Mouse (Mus musculus): ENCODE data around the gene Pdcd10. TPM values are rescaled to one million over a fixed set of nuclear protein-coding genes. Genes with fewer than 3 reads are reported as not detected.

Gene Pdcd10
- 10 to 100 TPM; 55.0 to 70.1 (median 56.8) TPM for total RNA-seq (2022)

GRCm38 (mm10) chr3:75556695-75557291 lies at the start of gene Pdcd10:
Pdcd10 (minus strand) TSS chr3:75556856.
- DNase-seq (ENCODE audit: low spot score in 2 of 2), result peak; percentile 96 to 100

GRCm38 (mm10) chr3:75584898-75585297 lies 28.2 kb upstream of the Pdcd10 start:
- no peak for DNase-seq (ENCODE audit: low spot score in 2 of 2)

DNA sequence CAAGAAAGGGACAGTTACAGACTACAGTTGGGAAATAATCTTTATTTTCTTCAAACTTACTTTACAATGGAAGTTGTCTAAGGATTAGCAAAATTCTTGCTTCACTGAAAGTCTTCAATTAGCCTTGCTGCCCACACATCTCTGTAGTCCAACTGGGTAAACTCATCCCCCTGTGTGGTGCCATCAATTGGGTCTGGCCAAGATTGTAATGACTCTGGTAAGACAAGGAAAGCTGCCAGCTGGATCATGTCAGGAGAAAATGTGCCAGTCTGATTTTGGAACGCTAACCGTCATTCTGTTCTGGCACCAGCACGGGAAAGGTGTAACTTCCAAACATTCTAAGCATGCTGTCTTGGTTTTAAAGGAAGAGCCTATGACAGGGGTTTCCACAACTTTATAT lies 26.6 kb upstream of the Pdcd10 start:
- peak in 1 of 2 experiments; percentile 49 for DNase-seq (ENCODE audit: low spot score in 2 of 2)

- DNase-seq (ENCODE audit: low spot score in 2 of 2), result no peak
Observed at GRCm38 (mm10) chr3:75579352-75579751, 22.7 kb upstream of the Pdcd10 start.

DNA sequence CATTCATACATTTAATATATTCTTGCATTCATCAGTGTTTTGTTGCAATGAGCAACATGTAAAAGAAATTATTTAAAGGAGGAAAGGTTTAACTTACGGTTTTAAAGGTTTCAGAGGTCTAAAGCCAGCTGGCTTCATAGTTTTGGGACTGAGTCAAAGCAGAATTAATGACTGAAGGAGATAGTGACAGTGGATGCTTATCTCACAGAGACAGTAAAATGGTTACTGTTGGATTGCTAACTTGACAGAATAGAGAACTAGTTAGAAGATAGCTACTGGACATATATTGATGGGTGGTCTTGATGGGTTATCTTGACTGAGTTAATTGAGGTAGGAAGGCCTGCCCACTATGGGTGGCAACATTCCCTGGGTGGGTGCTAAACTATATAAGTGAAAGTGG lies 18.9 kb upstream of the Pdcd10 start:
- DNase-seq (ENCODE audit: low spot score in 2 of 2), result no peak

DNA sequence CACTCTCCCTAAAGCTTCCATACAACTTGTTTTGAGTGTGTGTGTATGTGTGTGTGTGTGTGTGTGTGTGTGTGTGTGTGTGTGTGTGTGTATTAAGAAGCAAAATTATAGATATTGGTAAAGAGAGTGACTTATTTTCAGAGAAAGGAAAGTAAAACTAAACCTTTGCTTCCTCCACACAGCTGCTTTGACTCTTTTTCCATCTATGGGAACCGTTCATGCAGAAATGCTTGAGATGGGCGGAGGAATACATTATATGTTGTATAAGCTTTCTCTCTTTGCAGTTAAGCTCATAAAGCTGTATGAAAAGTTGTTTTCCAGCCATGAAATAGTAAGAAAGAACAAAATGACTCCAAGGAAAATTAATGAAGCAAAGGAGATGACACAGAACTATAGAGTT lies 17.4 kb upstream of the Pdcd10 start:
- no peak for DNase-seq (ENCODE audit: low spot score in 2 of 2)

DNA sequence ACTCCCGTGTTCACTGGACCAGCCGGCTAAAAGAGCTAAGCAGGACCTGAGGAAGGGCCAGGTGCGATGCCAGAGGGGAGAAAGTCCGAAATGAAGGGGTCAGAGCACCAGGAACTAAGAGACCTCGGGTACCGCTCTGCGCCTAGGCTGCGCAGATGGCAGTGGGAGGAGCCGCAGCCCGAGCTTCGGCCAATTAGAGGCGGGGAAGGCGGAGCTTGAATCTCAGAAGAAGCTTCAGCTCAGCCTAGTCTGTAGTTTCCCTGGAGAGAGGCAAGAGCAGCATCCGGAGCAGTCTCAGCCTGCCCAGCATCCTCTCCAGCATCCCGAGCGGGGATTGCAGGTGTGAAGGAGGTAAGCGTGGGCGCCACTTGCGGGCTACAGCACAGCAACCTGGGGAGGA lies 636 bp upstream of the Pdcd10 start, which contains the start of gene Serpini1:
Gene Serpini1 (plus strand): TSS at position 256 of the 400 bp plus-strand sequence.
- DNase-seq (ENCODE audit: low spot score in 2 of 2), result peak; percentile 82 to 92

DNA sequence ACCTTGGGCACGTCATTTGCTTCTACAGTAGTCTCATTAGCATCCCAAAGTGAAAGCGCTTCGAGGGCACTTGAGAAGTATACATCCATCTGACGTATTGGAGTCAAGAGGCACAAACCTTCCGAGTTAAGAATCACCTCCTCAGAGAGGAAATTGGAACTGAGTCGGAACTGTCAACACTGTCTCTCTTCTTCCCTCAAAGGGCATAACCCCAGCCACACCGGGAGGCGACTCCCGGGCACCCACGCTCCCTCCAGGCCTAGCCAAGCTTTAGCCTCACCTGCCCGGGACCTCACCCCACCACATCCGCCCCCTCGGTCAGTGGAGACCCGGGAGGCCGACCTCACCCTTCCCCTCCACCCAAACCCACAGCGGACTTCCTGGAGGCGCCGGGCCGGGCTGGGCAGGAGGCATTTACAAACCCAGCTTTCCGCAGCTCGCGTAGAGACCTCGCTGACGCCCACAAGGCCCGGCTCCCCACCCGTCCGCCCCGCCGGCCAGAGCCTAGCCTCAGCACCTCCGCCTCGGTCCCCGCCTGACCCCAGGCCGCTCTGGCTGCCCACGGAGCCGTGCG lies 448 bp downstream of the Pdcd10 start:
- DNase-seq (ENCODE audit: low spot score in 2 of 2), result peak in 1 of 2 experiments; percentile 17

DNA sequence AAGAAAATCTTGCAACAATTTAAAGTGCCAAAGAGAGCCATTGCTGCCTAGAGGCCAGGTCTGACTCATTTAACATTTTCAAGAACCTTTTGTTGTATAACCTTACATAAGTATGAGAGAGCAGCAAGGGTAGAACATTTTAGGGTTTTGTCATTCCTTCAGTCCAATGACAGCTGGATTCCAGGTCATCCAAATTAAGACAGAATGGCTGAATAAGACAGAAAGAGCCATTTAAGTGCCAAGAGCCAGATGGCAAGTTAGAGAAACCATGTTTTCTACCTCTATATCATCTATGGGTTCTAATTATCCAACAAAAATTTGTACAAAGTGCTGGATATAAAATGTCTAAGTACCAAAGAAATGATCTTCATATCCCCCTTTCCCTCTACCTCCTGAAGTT lies 5.4 kb downstream of the Pdcd10 start:
- DNase-seq (ENCODE audit: low spot score in 2 of 2), result no peak

GRCm38 (mm10) chr3:75544287-75544686 lies 12.4 kb downstream of the Pdcd10 start:
- DNase-seq (ENCODE audit: low spot score in 2 of 2), result no peak

DNA sequence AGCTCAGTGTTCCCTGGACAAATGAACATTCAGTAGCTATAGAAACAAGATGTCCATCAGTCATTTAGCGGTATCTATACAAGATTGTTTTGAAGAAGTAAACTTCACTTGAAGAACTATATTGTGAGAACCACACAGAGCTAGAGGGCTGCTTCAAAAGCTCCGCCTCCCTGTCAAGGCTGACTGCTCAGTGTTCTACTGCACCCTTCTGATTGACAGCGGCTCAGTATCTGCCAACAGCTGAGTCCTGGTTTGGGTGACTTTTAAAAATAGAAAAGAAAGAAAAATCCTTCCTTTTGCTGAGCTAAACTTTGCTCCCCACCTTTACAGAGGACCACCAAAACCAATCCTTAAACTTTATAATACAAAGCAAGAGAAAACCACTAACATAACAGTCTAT lies 13.8 kb downstream of the Pdcd10 start:
- DNase-seq (ENCODE audit: low spot score in 2 of 2), result no peak

DNA sequence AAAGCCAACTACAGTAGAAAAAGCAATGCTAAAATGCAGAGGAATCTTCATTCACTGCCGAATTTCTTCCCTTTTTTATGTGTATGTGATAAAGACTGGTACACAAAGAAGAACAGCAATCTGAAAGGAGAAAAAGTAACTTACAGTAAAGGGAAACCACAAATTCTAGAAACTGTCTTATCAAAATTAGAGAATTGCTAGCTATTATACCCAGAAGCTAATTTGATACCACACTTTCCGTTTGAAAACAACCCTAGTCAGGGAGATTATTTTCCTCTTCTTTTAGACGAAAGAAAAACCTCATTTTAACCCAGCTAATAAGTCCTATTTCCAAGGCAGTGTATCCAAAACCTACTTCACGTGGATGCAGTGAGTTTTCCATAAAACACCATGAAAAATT lies 15.4 kb downstream of the Pdcd10 start:
- no peak for DNase-seq (ENCODE audit: low spot score in 2 of 2)

- DNase-seq (ENCODE audit: low spot score in 2 of 2), result no peak
Observed at GRCm38 (mm10) chr3:75534045-75534834, 22.4 kb downstream of the Pdcd10 start.

- DNase-seq (ENCODE audit: low spot score in 2 of 2), result no peak
Observed at GRCm38 (mm10) chr3:75531074-75531473, 25.6 kb downstream of the Pdcd10 start.

DNA sequence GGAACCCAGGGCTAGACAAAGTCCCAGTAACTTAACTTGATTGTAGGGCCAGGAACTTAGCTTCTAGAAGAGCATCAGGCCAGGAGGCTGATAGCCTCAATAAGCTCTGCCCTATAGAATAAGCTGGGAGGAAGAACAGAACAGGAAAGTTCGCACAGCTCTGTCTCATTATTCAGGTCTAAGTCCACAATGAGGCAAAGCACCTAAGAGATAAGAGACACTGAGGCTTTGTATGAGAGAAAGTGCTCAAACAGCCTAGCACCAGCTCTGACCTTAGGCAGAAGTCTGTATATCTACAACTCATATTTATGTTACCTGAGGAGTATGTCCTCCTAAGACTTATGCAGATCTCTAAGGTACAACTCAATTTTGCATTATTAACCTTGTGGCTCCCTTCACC lies 34.1 kb downstream of the Pdcd10 start:
- no peak for DNase-seq (ENCODE audit: low spot score in 2 of 2)

DNA sequence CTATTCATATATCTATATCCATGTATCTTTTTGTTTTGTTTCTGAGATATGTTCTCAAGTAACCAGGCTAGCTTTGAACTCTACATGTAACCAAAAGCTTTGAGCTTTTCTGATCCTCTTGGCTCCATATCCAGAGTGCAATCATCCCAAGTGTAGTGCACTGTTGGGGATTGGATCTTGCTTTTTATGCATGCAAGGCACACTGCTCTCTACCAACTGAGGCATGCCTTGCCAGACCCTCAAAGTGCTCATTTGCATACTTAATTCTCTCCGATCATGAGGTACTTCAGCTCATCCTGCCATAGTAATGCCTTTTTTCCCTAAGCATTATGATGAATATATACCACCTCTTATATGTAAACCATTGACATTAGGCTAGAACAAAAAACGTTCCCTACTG lies 35.3 kb downstream of the Pdcd10 start:
- no peak for DNase-seq (ENCODE audit: low spot score in 2 of 2)

DNA sequence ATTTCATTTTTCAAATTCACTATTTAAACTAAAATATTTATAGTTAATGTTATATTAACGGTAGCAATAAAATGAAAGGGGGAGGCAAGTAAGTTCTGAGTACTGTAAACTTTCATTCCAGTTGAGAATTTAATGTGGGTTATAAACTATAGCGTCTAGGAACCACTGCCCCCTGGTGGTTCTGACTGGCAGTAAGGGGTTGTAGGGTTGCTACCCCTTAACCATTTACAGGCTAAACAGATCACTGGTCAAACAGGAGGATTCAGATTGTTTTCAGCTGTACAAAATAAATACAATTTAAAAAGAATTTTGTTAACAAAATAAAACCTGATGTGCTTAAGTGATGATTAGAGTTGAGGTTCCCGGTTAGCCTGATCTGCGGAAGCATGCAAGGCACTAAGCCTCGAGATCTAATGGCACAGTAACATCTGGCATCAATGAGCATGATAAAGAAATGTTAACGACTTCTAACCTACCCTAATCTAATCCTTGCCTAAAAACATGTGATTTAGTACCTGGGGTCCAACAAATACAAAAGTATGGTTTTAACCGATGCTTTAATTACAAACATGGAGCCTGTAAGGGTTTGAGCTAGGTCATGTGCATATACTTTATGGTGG lies 38.9 kb downstream of the Pdcd10 start:
- peak in 1 of 2 experiments; percentile 23 for DNase-seq (ENCODE audit: low spot score in 2 of 2)

DNA sequence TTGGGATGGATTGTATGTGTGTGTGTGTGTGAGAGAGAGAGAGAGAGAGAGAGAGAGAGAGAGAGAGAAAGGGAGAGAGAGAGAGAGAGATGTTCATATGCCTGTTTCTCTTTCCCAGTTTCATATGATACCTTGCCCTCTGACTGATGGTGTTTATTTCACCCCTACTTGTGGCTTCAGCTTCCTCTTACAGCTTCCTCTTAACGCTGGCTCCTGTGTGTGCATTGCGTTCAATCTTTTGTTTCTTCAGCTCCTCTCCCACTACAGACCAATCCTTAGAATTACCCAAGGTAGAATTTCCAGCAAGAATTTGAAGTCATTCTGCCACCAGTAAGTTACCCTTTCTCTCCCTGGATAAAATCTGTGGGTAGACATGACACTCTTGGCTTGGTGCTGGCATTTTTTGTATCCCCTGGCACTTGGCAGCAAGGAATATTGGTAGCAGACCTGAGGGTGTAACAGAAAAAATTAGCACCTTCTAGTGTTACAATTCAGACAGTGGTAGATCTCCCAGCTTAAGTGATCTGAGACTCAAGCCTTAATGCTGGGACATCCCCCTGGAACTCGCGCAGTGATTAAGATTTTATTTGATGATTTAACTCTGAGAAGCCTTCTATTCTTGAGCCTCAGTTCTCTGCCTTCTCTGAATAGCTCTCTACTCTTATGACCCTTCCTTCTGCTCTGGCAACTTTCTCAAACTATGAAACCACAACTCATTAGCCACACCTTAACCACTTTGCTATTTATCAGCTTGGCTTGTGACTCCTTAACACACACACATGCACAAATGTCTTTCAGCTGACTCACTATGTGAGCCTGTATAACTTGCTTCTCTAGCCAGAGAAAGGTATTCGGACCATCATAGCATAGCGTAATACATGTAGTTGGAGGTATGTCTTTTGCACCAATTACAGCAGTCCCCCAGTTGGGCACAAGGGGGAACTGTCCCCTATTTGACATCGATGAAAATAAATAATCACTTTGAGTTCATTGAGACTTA lies 57.4 kb downstream of the Pdcd10 start:
- DNase-seq (ENCODE audit: low spot score in 2 of 2), result no peak

DNA sequence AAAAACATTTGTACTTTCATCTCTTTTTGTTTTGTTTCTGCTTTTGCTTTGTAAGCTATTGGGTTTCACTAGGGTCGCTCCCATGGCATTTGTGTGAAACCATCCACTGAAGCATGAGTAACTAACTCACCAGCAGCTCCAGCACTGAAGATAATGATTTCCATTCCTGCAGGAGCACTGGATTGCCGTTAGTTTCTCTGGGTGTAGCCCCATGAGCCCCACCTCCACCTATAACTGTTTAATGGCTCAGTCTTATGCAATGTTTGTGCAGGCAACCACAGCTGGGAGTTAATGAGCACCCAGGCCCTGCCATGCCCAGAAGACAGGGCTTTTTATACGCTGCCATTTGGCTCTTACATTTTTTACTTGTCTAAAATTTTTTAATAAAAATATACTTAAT lies 63.7 kb downstream of the Pdcd10 start:
- DNase-seq (ENCODE audit: low spot score in 2 of 2), result no peak

- DNase-seq (ENCODE audit: low spot score in 2 of 2), result no peak
Observed at GRCm38 (mm10) chr3:75482056-75482455, 74.6 kb downstream of the Pdcd10 start, which contains the start of gene Wdr49. Wdr49 (minus strand) TSS chr3:75482156.

DNA sequence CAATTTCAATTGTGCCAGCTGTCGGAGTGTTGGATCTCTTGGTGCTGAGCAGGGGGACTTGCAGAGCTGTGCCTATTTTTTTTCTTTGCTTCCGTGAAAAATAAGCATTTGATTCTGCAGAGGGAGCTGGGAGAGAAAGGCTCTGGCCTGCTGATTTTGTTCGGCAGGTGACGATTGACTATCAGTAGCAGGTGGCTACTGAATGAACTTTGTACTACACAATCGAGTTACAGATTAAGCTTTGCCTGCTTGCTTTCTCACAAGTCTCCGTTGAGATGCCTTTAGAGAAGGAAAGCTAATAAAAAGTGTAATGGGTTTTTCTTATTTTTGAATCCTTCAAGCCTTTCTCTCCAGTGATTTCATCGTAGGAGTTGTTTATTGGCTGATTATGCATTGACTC lies 81.5 kb downstream of the Pdcd10 start:
- DNase-seq (ENCODE audit: low spot score in 2 of 2), result no peak

Data from left cerebral cortex, adult 8-10 months (tissue).